Mouse (Mus musculus) heart, adult 2 months (tissue): Measurements from ENCODE around the gene Bend6.

Source experiments
- CTCF ChIP-seq: fragments of 200-600 bp; IDR thresholded peaks from 2 replicates; pipeline ENCODE4 v1.8.1; 2022; ENCODE audit warnings: antibody characterized with exemption, mild to moderate bottlenecking, moderate library complexity
- POLR2A ChIP-seq: fragments of 200-500 bp; IDR thresholded peaks from 2 replicates; pipeline ENCODE4 v1.6.1; 2011; ENCODE audit warnings: mild to moderate bottlenecking, low read depth, low read length, control low read depth; ENCODE audit not compliant: insufficient read depth

GRCm38 (mm10) chr1:33906927-33907326 is 689 bp downstream of the Bend6 start:
- TF ChIP-seq POLR2A (no peak), CTCF (peak; percentile 29; the same call in 1 of the 2 replicates)
